Mouse (Mus musculus): Measurements from ENCODE around the gene Pik3ca. TPM values are rescaled to one million over a fixed set of nuclear protein-coding genes. Genes with fewer than 3 reads are reported as not detected.

Gene Pik3ca
- total RNA-seq, 2 experiments from 2014 or later: 45.9 to 48.8 TPM

GRCm38 (mm10) chr3:32441710-32442109, 44.2 kb downstream of the Pik3ca start:
- no peak for DNase-seq (ENCODE audit: low spot score)

GRCm38 (mm10) chr3:32454329-32455021, 57.0 kb downstream of the Pik3ca start:
- peak; percentile 48 for DNase-seq (ENCODE audit: low spot score)

GRCm38 (mm10) chr3:32459777-32460176, 62.3 kb downstream of the Pik3ca start:
- DNase-seq (ENCODE audit: low spot score): no peak

- DNase-seq (ENCODE audit: low spot score): no peak
Measured at GRCm38 (mm10) chr3:32467321-32467720, 69.8 kb downstream of the Pik3ca start.

DNA sequence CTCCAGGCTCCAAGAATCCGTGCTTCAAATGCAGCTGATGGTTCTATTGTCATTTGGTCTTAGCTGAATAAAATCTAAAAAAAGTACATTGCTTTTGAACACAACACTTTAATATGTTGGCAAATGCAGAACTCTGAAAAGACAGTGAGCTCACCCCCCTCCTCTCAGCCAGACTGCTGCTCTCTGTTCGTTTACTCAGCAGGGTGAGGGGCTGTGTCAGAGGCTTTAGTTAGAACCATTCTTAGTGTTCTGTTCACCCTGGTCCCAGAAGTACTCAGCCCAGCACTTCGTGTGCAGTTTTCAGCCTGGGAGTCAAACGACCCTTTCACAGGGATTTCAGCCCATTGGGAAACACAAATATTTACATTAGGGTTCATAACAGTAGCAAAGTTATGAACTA, 70.9 kb downstream of the Pik3ca start:
- DNase-seq (ENCODE audit: low spot score): no peak

DNA sequence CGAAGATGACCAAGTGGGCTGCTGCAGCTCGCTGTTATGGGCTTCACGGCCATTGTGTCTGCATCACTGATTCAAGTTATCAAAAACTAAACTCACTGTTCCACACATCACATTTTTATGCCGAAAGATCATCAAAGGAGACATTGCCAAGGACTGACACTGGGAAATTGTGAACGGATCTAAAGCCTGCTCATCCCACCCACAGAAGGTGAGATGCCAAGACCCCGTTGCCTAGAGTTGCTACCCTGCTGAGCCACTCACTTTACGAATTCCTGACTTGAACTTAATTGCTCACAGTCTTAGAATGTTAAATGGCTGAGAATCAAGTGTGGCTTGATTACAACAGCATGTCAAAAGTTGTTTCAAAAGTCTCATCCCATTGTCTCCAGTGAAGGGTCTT, 73.0 kb downstream of the Pik3ca start:
- no peak for DNase-seq (ENCODE audit: low spot score)

- DNase-seq (ENCODE audit: low spot score): peak; percentile 18
Measured at GRCm38 (mm10) chr3:32471098-32471497, 73.6 kb downstream of the Pik3ca start.

DNA sequence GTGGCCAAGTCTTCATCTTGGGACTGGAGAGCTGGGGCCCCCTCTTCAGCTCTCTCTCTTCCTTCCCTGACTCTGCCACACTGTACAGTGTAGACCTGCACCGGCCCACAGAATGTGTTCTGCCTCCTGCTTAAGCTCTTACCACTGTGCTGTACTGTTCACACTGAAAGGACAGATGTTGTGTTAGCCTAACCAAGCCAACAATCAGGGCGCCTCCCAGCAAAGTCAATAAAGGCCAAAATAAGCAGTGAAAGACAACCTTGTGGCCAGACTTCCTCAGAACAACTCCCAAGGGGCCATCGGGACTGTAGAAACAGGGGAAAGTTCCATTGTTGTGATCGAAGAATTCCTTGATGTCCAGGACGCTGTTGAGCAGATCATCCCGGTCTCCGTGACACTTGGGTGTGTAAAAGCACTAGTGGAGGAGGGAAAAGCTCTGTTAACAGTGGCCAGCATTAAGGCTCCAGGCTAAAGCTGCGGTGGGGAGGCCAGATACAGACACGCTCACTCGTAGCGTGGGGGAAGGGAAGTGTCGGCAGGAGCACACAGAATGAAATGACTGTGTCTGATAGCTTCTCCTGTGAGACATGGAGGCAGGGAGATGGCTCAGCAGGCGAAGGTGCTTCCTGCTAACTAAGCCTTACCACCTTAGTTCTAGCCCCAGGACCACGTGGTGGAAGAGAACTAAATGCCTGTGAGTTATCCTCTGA, 74.9 kb downstream of the Pik3ca start:
- DNase-seq (ENCODE audit: low spot score): no peak

DNA sequence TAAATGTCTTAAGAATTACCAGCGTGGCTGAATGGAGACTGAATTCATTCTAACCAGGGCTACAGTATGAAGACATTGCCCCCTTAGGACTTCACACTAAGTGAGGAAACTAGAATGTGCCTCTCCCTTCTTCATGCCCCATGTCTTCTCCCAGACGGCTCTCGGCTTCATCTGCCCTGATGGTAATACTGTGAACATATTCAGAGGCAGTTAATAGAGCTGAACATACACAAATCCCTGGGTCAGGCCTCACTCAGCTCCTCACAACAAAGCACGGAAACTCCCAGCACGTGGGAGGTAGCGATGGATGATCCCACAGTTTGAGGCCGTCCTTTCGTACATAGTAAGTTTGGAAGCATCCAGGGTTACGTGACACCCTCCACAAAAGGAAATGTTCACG, 75.7 kb downstream of the Pik3ca start:
- DNase-seq (ENCODE audit: low spot score): no peak

- DNase-seq (ENCODE audit: low spot score): no peak
Measured at GRCm38 (mm10) chr3:32479961-32480360, 82.5 kb downstream of the Pik3ca start.

- DNase-seq (ENCODE audit: low spot score): no peak
Measured at GRCm38 (mm10) chr3:32483035-32483434, 85.6 kb downstream of the Pik3ca start.

- DNase-seq (ENCODE audit: low spot score): no peak
Measured at GRCm38 (mm10) chr3:32486543-32486942, 89.1 kb downstream of the Pik3ca start.

- DNase-seq (ENCODE audit: low spot score): no peak
Measured at GRCm38 (mm10) chr3:32488172-32488571, 90.7 kb downstream of the Pik3ca start.

GRCm38 (mm10) chr3:32490076-32490927, 92.8 kb downstream of the Pik3ca start:
- no peak for DNase-seq (ENCODE audit: low spot score)

- DNase-seq (ENCODE audit: low spot score): no peak
Measured at GRCm38 (mm10) chr3:32490928-32491315, 93.5 kb downstream of the Pik3ca start.

- no peak for DNase-seq (ENCODE audit: low spot score)
Measured at GRCm38 (mm10) chr3:32492097-32493090, 94.9 kb downstream of the Pik3ca start, which contains the start of gene Kcnmb3. Kcnmb3 (minus strand) TSS chr3:32492231.

- DNase-seq (ENCODE audit: low spot score): no peak
Measured at GRCm38 (mm10) chr3:32494387-32495087, 97.1 kb downstream of the Pik3ca start.

GRCm38 (mm10) chr3:32495088-32495770, 97.8 kb downstream of the Pik3ca start:
- DNase-seq (ENCODE audit: low spot score): no peak

DNA sequence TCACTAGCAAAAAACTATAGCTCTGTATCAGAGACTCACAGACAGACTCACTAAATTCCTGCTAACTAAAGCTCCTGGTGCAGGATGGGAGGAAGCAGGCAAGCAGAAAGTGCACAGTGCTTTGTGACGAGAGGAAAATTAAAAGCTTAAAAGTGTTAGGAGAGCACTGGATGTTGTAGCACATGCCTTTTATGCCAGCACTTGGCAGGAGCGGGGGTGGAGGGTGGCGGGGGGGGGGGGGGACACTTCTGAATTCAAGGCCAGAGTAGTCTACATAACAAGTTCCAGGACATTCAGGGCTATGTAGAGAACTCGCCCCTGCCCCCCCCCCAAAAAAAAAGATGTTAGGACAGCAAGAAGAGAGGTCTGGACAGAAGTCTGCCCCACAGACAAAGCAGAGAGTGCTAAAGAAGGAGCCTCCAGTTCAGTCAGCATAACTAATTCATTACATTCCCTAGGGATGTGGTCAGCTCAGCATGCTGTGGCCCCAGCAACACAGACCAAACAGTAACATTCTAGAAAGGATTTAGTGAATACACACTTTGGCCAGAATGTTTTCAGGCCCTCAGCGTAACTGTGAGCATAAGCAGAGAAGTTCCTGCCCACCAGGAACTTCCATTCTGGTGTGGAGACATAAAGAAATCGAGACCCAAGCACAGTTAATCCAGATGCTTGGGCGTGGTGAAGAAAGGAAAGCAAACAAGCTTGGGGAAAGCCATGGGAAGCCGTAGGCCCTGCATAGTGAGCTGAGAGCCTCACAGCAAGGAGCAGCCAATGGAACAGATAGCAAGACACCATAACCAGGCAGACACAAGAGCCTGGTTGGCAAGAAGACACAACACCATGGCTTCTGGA, 98.6 kb downstream of the Pik3ca start:
- DNase-seq (ENCODE audit: low spot score): no peak
